Mouse (Mus musculus): ENCODE measurements at regions not wholly inside any gene's neighbourhood (a gene's known extent, or its start where the extent isn't known, plus 50 kb on each side); places are given as distances from the start of the nearest gene placed in this dataset.
"Not testable (repeated sequence)": the region's sequence is repeated elsewhere in the genome, so short reads cannot be mapped to it uniquely, and the experiment has no call there.

GRCm38 (mm10) chr10:19494461-19495105 lies 97.2 kb upstream of the Ifngr1 start:
- DNase-seq = no peak

- no peak for DNase-seq
Measured at GRCm38 (mm10) chr10:19498112-19498511, 93.6 kb upstream of the Ifngr1 start.

GRCm38 (mm10) chr10:19502874-19503273 lies 88.9 kb upstream of the Ifngr1 start:
- no peak for DNase-seq

GRCm38 (mm10) chr10:19503846-19504765 lies 87.6 kb upstream of the Ifngr1 start:
- no peak for DNase-seq

- DNase-seq = no peak
Measured at GRCm38 (mm10) chr10:19505174-19505573, 86.6 kb upstream of the Ifngr1 start.

GRCm38 (mm10) chr10:19505979-19506378 lies 85.8 kb upstream of the Ifngr1 start:
- no peak for DNase-seq

GRCm38 (mm10) chr10:19506434-19506833 lies 85.3 kb upstream of the Ifngr1 start:
- no peak for DNase-seq

- DNase-seq = no peak
Measured at GRCm38 (mm10) chr10:19508221-19508745, 83.5 kb upstream of the Ifngr1 start.

- no peak for DNase-seq
Measured at GRCm38 (mm10) chr10:19510047-19510446, 81.7 kb upstream of the Ifngr1 start.

GRCm38 (mm10) chr10:19514366-19514765 lies 77.4 kb upstream of the Ifngr1 start:
- not testable (repeated sequence) for DNase-seq

- DNase-seq = no peak
Measured at GRCm38 (mm10) chr10:19514837-19515236, 76.9 kb upstream of the Ifngr1 start.

- DNase-seq = no peak
Measured at GRCm38 (mm10) chr10:19516011-19516410, 75.7 kb upstream of the Ifngr1 start.

GRCm38 (mm10) chr10:19517093-19517492 lies 74.7 kb upstream of the Ifngr1 start:
- no peak for DNase-seq

GRCm38 (mm10) chr10:19518763-19519162 lies 73.0 kb upstream of the Ifngr1 start:
- DNase-seq = no peak

GRCm38 (mm10) chr10:19522198-19522597 lies 69.6 kb upstream of the Ifngr1 start:
- DNase-seq = no peak

GRCm38 (mm10) chr10:19525939-19526338 lies 65.8 kb upstream of the Ifngr1 start:
- no peak for DNase-seq

GRCm38 (mm10) chr10:19526353-19526752 lies 65.4 kb upstream of the Ifngr1 start:
- no peak for DNase-seq

GRCm38 (mm10) chr10:19529655-19530054 lies 62.1 kb upstream of the Ifngr1 start:
- DNase-seq = no peak

- no peak for DNase-seq
Measured at GRCm38 (mm10) chr10:19530056-19530455, 61.7 kb upstream of the Ifngr1 start.

GRCm38 (mm10) chr10:19531452-19531851 lies 60.3 kb upstream of the Ifngr1 start:
- no peak for DNase-seq

GRCm38 (mm10) chr10:19532790-19533189 lies 59.0 kb upstream of the Ifngr1 start:
- no peak for DNase-seq

- no peak for DNase-seq
Measured at GRCm38 (mm10) chr10:19533846-19534245, 57.9 kb upstream of the Ifngr1 start.

Data from gastrocnemius, postnatal 10 days (tissue).